Mouse (Mus musculus): Measurements from ENCODE around the gene Hist1h2bm. TPM values are rescaled to one million over a fixed set of nuclear protein-coding genes. Genes with fewer than 3 reads are reported as not detected.
"Not testable (repeated sequence)": the region's sequence is repeated elsewhere in the genome, so short reads cannot be mapped to it uniquely, and the experiment has no call there.

Gene Hist1h2bm
- polyA plus RNA-seq (2016; fragmentation: Nextera tagmentation; extraction: Ambion mirVana), result 1.4 and 2.5 TPM in 2 replicates

DNA sequence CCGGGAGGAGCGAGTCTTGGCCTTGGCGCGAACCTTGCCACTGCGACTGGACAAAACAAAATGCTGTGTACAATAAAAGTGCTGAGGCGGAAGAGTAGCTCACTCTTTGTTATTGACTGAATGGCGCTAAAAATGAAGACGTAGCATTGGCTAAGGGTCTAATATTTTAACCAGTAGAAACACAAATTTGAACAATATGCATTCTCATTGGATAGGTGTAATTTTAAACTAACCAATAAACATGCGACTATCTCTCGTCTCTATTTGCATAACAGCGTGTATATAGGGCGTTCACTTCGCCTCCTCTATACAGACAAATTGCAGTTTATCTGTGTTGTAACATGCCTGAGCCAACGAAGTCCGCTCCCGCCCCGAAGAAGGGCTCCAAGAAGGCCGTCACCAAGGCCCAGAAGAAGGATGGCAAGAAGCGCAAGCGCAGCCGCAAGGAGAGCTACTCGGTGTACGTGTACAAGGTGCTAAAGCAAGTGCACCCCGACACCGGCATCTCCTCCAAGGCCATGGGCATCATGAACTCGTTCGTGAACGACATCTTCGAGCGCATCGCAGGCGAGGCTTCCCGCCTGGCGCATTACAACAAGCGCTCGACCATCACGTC is at the start of gene Hist1h2bm:
Hist1h2bm (plus strand) TSS at position 288 of the 616 bp plus-strand sequence.
- H3K9me3 ChIP-seq (replicated peaks); H3K36me3 ChIP-seq; H3K27me3 ChIP-seq (replicated peaks): not testable (repeated sequence)
- peak within 1 kb of the TSS; percentile 85 for H3K27ac ChIP-seq (ENCODE audit: poor library complexity, severe bottlenecking)
- peak within 1 kb of the TSS; percentile 74 for H3K9ac ChIP-seq
- ATAC-seq (ENCODE audit: insufficient number of reproducible peaks, low FRiP score), result peak; percentile 98
- H3K4me2 ChIP-seq, result peak within 1 kb of the TSS; percentile 69
- peaks cover 16% of the 10 kb centered on the region for H3K4me1 ChIP-seq (replicated peaks)
- WGBS, result under 1% methylated on average over 37 of the region's 37 CpGs
- peak within 1 kb of the TSS; percentile 50 for H3K4me3 ChIP-seq

DNA sequence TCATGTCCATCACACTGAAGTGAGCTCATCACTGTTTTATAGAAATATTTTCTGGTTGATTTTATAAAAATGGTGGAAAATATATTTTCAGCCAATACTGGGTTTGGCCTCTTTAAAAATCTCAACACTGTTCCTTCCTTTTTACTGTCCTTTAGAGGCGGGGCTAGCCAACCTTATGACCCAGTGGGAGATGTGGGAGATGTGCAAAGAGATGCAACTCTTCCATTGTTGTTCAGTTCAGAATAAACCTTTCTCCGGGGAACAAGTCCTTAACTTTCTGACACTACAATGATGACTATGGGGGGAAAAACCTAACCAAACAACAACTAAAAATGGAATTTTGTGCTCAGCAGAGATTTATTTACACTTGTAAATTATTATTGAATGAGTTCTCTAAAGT is 44.5 kb upstream of the Hist1h2bm start, which contains the start of gene Olfr1360:
Olfr1360 (minus strand) TSS at position 101 of the 400 bp plus-strand sequence.
- no peak within 1 kb of the TSS for H3K4me2 ChIP-seq
- ATAC-seq (ENCODE audit: insufficient number of reproducible peaks, low FRiP score), result no peak
- 78% methylated on average over 2 of the region's 2 CpGs for WGBS
- H3K27me3 ChIP-seq (replicated peaks), result no peaks in the 10 kb centered on the region
- H3K4me1 ChIP-seq (replicated peaks), result no peaks in the 10 kb centered on the region
- no peak within 1 kb of the TSS for H3K27ac ChIP-seq (ENCODE audit: poor library complexity, severe bottlenecking)
- no peaks in the 10 kb centered on the region for H3K9me3 ChIP-seq (replicated peaks)
- H3K9ac ChIP-seq, result no peak within 1 kb of the TSS
- H3K36me3 ChIP-seq, result no peaks in the 10 kb centered on the region
- H3K4me3 ChIP-seq, result no peak within 1 kb of the TSS

GRCm38 (mm10) chr13:21697811-21698210 is 24.0 kb upstream of the Hist1h2bm start, which contains the start of gene Olfr1359:
Olfr1359 (plus strand) TSS chr13:21698111.
- no peak for ATAC-seq (ENCODE audit: insufficient number of reproducible peaks, low FRiP score)
- no peaks in the 10 kb centered on the region for H3K36me3 ChIP-seq
- no peaks in the 10 kb centered on the region for H3K9me3 ChIP-seq (replicated peaks)
- H3K4me3 ChIP-seq, result no peak within 1 kb of the TSS
- H3K9ac ChIP-seq, result no peak within 1 kb of the TSS
- H3K4me2 ChIP-seq, result no peak within 1 kb of the TSS
- H3K27me3 ChIP-seq (replicated peaks), result no peaks in the 10 kb centered on the region
- no peaks in the 10 kb centered on the region for H3K4me1 ChIP-seq (replicated peaks)
- H3K27ac ChIP-seq (ENCODE audit: poor library complexity, severe bottlenecking), result no peak within 1 kb of the TSS

DNA sequence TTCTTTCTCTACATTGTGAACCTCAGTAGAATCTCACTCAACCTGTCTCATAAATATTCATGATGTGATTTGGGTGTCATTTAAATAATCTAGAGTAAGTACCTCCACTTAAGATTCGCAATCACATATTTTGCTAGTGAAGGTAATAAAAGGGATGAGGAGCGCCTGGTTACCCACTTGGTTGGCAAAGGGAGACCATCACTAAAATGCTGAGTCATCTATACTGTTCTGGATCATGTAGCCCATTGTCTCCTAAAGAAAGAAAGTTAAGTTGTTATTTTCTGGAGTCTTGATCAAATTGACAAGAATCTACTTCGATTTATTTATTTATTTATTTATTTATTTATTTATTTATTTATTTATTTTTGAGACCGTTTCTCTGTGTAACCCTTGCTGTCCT is 15.2 kb upstream of the Hist1h2bm start:
- H3K4me2 ChIP-seq, result no peak overlapping the region
- H3K36me3 ChIP-seq, result no peaks in the 10 kb centered on the region
- H3K9me3 ChIP-seq (replicated peaks), result no peaks in the 10 kb centered on the region
- ATAC-seq (ENCODE audit: insufficient number of reproducible peaks, low FRiP score), result no peak
- no peak overlapping the region for H3K27ac ChIP-seq (ENCODE audit: poor library complexity, severe bottlenecking)
- H3K4me3 ChIP-seq, result no peak overlapping the region
- H3K27me3 ChIP-seq (replicated peaks), result no peaks in the 10 kb centered on the region
- H3K9ac ChIP-seq, result no peak overlapping the region
- no peaks in the 10 kb centered on the region; the same call in 1 of the 2 replicates for H3K4me1 ChIP-seq (replicated peaks)
- 66% methylated on average over 4 of the region's 4 CpGs for WGBS

- peak overlapping the region; percentile 81 for H3K27ac ChIP-seq (ENCODE audit: poor library complexity, severe bottlenecking)
- H3K9ac ChIP-seq, result peak overlapping the region; percentile 65
- peak; percentile 78 for ATAC-seq (ENCODE audit: insufficient number of reproducible peaks, low FRiP score)
- no peaks in the 10 kb centered on the region for H3K27me3 ChIP-seq (replicated peaks)
- H3K36me3 ChIP-seq, result no peaks in the 10 kb centered on the region
- H3K4me2 ChIP-seq, result peak overlapping the region; percentile 50
- under 1% methylated on average over 32 of the region's 32 CpGs for WGBS
- peak overlapping the region; percentile 76 for H3K4me3 ChIP-seq
- H3K9me3 ChIP-seq (replicated peaks), result no peaks in the 10 kb centered on the region
- peaks cover 3% of the 10 kb centered on the region for H3K4me1 ChIP-seq (replicated peaks)
Measured at GRCm38 (mm10) chr13:21710031-21710711, 11.7 kb upstream of the Hist1h2bm start.

GRCm38 (mm10) chr13:21710821-21711525 is 10.9 kb upstream of the Hist1h2bm start:
- no peak overlapping the region for H3K27ac ChIP-seq (ENCODE audit: poor library complexity, severe bottlenecking)
- H3K4me1 ChIP-seq (replicated peaks), result peaks cover 8% of the 10 kb centered on the region
- H3K9me3 ChIP-seq (replicated peaks), result no peaks in the 10 kb centered on the region
- no peaks in the 10 kb centered on the region for H3K36me3 ChIP-seq
- H3K9ac ChIP-seq, result peak overlapping the region; percentile 74
- peak overlapping the region; percentile 80 for H3K4me2 ChIP-seq
- peak overlapping the region; percentile 58 for H3K4me3 ChIP-seq
- ATAC-seq (ENCODE audit: insufficient number of reproducible peaks, low FRiP score), result peak; percentile 80
- H3K27me3 ChIP-seq (replicated peaks), result no peaks in the 10 kb centered on the region
- 3% methylated on average over 22 of the region's 22 CpGs for WGBS

- Histone ChIP-seq H3K27me3 (replicated peaks) (no peaks in the 10 kb centered on the region), H3K27ac (ENCODE audit: poor library complexity, severe bottlenecking) (no peak overlapping the region), H3K9ac (peak overlapping the region; percentile 74; the same call in 1 of the 2 replicates), H3K4me3 (peak overlapping the region; percentile 58), H3K4me2 (peak overlapping the region; percentile 80), H3K4me1 (replicated peaks) (peaks cover 8% of the 10 kb centered on the region), H3K9me3 (replicated peaks) (no peaks in the 10 kb centered on the region), H3K36me3 (no peaks in the 10 kb centered on the region)
- 31% methylated on average over 4 of the region's 4 CpGs for WGBS
- ATAC-seq (ENCODE audit: insufficient number of reproducible peaks, low FRiP score), result no peak
Measured at GRCm38 (mm10) chr13:21711698-21712097, 10.1 kb upstream of the Hist1h2bm start.

GRCm38 (mm10) chr13:21714725-21715124 is 7.1 kb upstream of the Hist1h2bm start:
- Histone ChIP-seq H3K4me3 (peak overlapping the region; percentile 47), H3K4me2 (peak overlapping the region; percentile 90), H3K9ac (peak overlapping the region; percentile 79), H3K27me3 (replicated peaks) (no peaks in the 10 kb centered on the region), H3K4me1 (replicated peaks) (peaks cover 20% of the 10 kb centered on the region), H3K36me3 (no peaks in the 10 kb centered on the region), H3K27ac (ENCODE audit: poor library complexity, severe bottlenecking) (no peak overlapping the region; the same call in 1 of the 2 replicates), H3K9me3 (replicated peaks) (no peaks in the 10 kb centered on the region)
- WGBS, result 1% methylated on average over 7 of the region's 7 CpGs
- ATAC-seq (ENCODE audit: insufficient number of reproducible peaks, low FRiP score), result no peak

GRCm38 (mm10) chr13:21715131-21715863 is 6.5 kb upstream of the Hist1h2bm start:
- no peaks in the 10 kb centered on the region for H3K9me3 ChIP-seq (replicated peaks)
- H3K9ac ChIP-seq, result peak overlapping the region; percentile 79
- peak overlapping the region; percentile 90 for H3K4me2 ChIP-seq
- no peaks in the 10 kb centered on the region for H3K27me3 ChIP-seq (replicated peaks)
- H3K27ac ChIP-seq (ENCODE audit: poor library complexity, severe bottlenecking), result peak overlapping the region; percentile 92
- H3K36me3 ChIP-seq, result no peaks in the 10 kb centered on the region
- peak overlapping the region; percentile 47 for H3K4me3 ChIP-seq
- peaks cover 20% of the 10 kb centered on the region for H3K4me1 ChIP-seq (replicated peaks)
- WGBS, result 2% methylated on average over 22 of the region's 22 CpGs
- no peak for ATAC-seq (ENCODE audit: insufficient number of reproducible peaks, low FRiP score)

DNA sequence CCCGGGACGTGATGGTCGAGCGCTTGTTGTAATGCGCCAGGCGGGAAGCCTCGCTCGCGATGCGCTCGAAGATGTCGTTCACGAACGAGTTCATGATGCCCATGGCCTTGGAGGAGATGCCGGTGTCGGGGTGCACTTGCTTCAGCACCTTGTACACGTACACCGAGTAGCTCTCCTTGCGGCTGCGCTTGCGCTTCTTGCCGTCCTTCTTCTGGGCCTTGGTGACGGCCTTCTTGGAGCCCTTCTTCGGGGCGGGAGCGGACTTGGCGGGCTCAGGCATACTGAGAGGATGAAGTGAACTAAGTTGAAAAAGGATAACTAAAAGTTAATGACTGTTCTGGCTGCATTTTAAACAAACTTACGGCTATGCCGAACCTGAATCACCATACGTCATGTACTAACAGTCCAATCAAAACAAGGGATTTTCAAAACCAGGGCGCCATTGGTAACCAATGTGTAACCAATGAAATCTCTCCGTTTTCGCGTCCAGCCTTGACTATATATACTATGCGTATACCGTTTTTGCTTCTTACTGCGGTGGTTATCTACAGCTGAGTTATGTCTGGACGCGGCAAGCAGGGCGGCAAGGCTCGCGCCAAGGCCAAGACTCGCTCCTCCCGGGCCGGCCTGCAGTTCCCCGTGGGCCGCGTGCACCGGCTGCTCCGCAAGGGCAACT is 5.8 kb upstream of the Hist1h2bm start, which contains the start of the genes Hist1h2bl and Hist1h2ai:
Hist1h2bl (minus strand) TSS at position 280 of the 676 bp plus-strand sequence.
Hist1h2ai (plus strand) TSS at position 559 of the 676 bp plus-strand sequence.
- ATAC-seq (ENCODE audit: insufficient number of reproducible peaks, low FRiP score), result peak; percentile 93
- not testable (repeated sequence) for H3K36me3 ChIP-seq; H3K9me3 ChIP-seq (replicated peaks); H3K27me3 ChIP-seq (replicated peaks)
- WGBS, result under 1% methylated on average over 36 of the region's 50 CpGs
- peak within 1 kb of the TSS; percentile 82 for H3K9ac ChIP-seq
- H3K4me3 ChIP-seq, result peak within 1 kb of the TSS; percentile 52
- H3K4me2 ChIP-seq, result peak within 1 kb of the TSS; percentile 90
- peak within 1 kb of the TSS; percentile 96 for H3K27ac ChIP-seq (ENCODE audit: poor library complexity, severe bottlenecking)
- peaks cover 21% of the 10 kb centered on the region for H3K4me1 ChIP-seq (replicated peaks)
